Mouse (Mus musculus): Measurements from ENCODE around the gene Alox12. TPM values are rescaled to one million over a fixed set of nuclear protein-coding genes. Genes with fewer than 3 reads are reported as not detected.

Alox12 gene
- total RNA-seq, 1 experiment, result 0.49 TPM

DNA sequence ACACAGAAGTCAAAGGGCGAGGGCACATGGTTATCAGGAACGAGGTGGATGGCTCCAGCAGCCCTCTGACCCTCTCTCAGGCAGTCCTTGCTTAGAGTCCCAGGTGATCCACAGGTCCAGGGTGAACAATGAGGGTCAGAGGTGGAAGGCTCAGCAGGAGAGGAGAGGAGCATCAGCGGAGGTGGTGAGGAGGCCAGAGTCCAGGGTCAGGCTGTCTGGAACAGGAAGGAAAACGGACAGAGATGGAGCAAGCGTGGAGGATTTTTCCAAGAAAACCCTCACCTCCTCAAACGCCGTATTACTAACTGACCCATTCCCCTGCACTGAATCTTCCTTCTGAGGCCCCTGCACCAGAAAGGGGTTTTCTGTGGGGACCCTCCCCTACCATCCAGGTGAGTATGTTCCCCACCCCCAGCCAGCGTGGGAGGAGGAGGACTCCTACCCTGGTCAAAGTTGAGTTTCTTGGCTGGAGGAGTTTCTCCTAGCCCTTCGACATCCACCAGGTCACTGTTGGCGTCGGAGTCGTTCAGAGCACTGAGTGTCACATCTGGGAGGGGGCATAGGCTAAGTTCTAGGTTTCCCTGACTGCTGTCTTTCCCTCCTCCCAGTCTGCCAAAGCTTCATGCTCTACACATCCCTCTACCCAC, 19.8 kb downstream of the Alox12 start:
- DNase-seq (ENCODE audit: low read depth, low spot score), result no peak
- TF ChIP-seq CHD2 (IDR thresholded peaks at IDR 0.05; ENCODE audit: low read depth, low read length), result no peak
- no peak for TF ChIP-seq ZC3H11A (IDR thresholded peaks at IDR 0.05; ENCODE audit: borderline replicate concordance, low read depth, low read length)
- no peak for TF ChIP-seq HCFC1 (IDR thresholded peaks at IDR 0.05; ENCODE audit: borderline replicate concordance, insufficient read depth, low read length)
- TF ChIP-seq MAFK (IDR thresholded peaks at IDR 0.05; ENCODE audit: insufficient read depth, low read depth, low read length), result no peak
- no peak for TF ChIP-seq ZNF384 (IDR thresholded peaks at IDR 0.05; ENCODE audit: low read depth, low read length)
- Histone ChIP-seq H3K9me3 (ENCODE audit: control insufficient read depth, insufficient read depth, low read depth, low read length) (no peaks in the 10 kb centered on the region), H3K4me1 (ENCODE audit: control insufficient read depth in 2 of 2, insufficient read depth in 2 of 2, low read length in 2 of 2, poor library complexity in 1 of 2) (peaks cover 14 to 25% of the 10 kb centered on the region in 2 experiments), H3K27ac (ENCODE audit: insufficient read depth, low read depth, low read length, poor library complexity, severe bottlenecking) (no peak overlapping the region), H3K9ac (ENCODE audit: insufficient read depth, low read depth, low read length, poor library complexity, severe bottlenecking) (0 out of 2 replicates have a peak overlapping the region, but pooled peaks have one; percentile 13), H3K4me3 (ENCODE audit: insufficient read depth in 1 of 2, low read depth in 1 of 2, low read length in 2 of 2, poor library complexity in 1 of 2, severe bottlenecking in 1 of 2) (no peak overlapping the region), H3K36me3 (ENCODE audit: control insufficient read depth, insufficient read depth, low read length, poor library complexity, severe bottlenecking) (peaks cover 17% of the 10 kb centered on the region)
- in situ Hi-C loops (cut with MboI; ENCODE audit: low sequenced_read_pairs in 2 of 2, unreplicated experiment in 2 of 2), result no loop called here

DNA sequence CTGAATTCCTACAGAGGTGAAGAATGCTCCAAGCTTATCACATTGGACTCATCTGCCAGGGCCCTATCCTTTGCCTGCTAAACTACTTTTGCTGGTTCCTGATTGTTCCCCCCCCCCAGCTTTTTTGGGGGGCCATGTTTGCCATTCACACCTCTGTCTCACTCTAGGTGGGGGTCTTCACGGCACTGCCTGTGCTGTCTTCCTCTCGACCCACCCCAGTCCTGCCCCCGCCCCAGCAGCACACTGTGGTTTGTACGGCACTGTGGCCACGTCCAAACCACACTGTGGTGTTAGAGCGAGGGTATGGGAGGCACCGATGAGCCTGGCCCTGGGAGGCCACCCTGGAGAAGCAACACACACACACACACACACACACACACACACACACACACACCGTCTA, 20.7 kb downstream of the Alox12 start:
- TF ChIP-seq CHD2 (IDR thresholded peaks at IDR 0.05; ENCODE audit: low read depth, low read length), result no peak
- no peak for TF ChIP-seq ZNF384 (IDR thresholded peaks at IDR 0.05; ENCODE audit: low read depth, low read length)
- TF ChIP-seq HCFC1 (IDR thresholded peaks at IDR 0.05; ENCODE audit: borderline replicate concordance, insufficient read depth, low read length), result no peak
- no peak for TF ChIP-seq MAFK (IDR thresholded peaks at IDR 0.05; ENCODE audit: insufficient read depth, low read depth, low read length)
- TF ChIP-seq ZC3H11A (IDR thresholded peaks at IDR 0.05; ENCODE audit: borderline replicate concordance, low read depth, low read length), result no peak
- H3K9me3 ChIP-seq (ENCODE audit: control insufficient read depth, insufficient read depth, low read depth, low read length), result no peaks in the 10 kb centered on the region
- no peak for DNase-seq (ENCODE audit: low read depth, low spot score)
- H3K27ac ChIP-seq (ENCODE audit: insufficient read depth, low read depth, low read length, poor library complexity, severe bottlenecking), result peak overlapping the region; percentile 71; the same call in 1 of the 2 replicates
- peaks cover 17 to 26% of the 10 kb centered on the region in 2 experiments for H3K4me1 ChIP-seq (ENCODE audit: control insufficient read depth in 2 of 2, insufficient read depth in 2 of 2, low read length in 2 of 2, poor library complexity in 1 of 2)
- in situ Hi-C loops (cut with MboI; ENCODE audit: low sequenced_read_pairs in 2 of 2, unreplicated experiment in 2 of 2), result no loop called here
- peaks cover 17% of the 10 kb centered on the region for H3K36me3 ChIP-seq (ENCODE audit: control insufficient read depth, insufficient read depth, low read length, poor library complexity, severe bottlenecking)
- H3K4me3 ChIP-seq (ENCODE audit: insufficient read depth in 1 of 2, low read depth in 1 of 2, low read length in 2 of 2, poor library complexity in 1 of 2, severe bottlenecking in 1 of 2), result no peak overlapping the region
- peak overlapping the region; percentile 64; the same call in 1 of the 2 replicates for H3K9ac ChIP-seq (ENCODE audit: insufficient read depth, low read depth, low read length, poor library complexity, severe bottlenecking)

DNA sequence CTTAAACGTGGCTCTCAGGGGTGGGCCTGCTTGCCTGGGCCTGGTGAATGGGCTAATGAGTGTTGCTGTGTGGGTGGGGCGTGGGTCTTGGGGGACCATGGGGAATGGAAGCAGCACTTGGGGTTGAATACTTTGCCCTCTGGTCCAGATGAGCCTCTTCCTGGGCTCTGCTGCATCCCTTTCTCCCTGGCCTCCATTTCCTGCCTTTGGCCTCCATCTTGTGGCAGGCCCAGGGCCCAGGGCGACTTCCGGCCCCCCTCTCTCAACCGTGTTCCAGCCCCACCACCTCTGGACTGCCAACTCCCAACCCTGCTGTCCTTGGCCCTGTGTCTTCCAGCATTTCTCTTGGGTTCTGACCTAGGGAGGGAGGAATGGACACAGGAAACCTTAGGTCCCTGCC, 21.1 kb downstream of the Alox12 start:
- no peak for DNase-seq (ENCODE audit: low read depth, low spot score)
- Histone ChIP-seq H3K36me3 (ENCODE audit: control insufficient read depth, insufficient read depth, low read length, poor library complexity, severe bottlenecking) (peaks cover 17% of the 10 kb centered on the region), H3K4me1 (ENCODE audit: control insufficient read depth in 2 of 2, insufficient read depth in 2 of 2, low read length in 2 of 2, poor library complexity in 1 of 2) (peaks cover 17 to 26% of the 10 kb centered on the region in 2 experiments), H3K27ac (ENCODE audit: insufficient read depth, low read depth, low read length, poor library complexity, severe bottlenecking) (peak overlapping the region; percentile 71; the same call in 1 of the 2 replicates), H3K4me3 (ENCODE audit: insufficient read depth in 1 of 2, low read depth in 1 of 2, low read length in 2 of 2, poor library complexity in 1 of 2, severe bottlenecking in 1 of 2) (peak overlapping the region in 1 of 2 experiments; percentile 30; a peak in 1 of 4 replicates), H3K9me3 (ENCODE audit: control insufficient read depth, insufficient read depth, low read depth, low read length) (no peaks in the 10 kb centered on the region), H3K9ac (ENCODE audit: insufficient read depth, low read depth, low read length, poor library complexity, severe bottlenecking) (peak overlapping the region; percentile 64)
- in situ Hi-C loops (cut with MboI; ENCODE audit: low sequenced_read_pairs in 2 of 2, unreplicated experiment in 2 of 2), result no loop called here
- TF ChIP-seq ZC3H11A (IDR thresholded peaks at IDR 0.05; ENCODE audit: borderline replicate concordance, low read depth, low read length) (peak; percentile 40; the same call in 1 of the 2 replicates), MAFK (IDR thresholded peaks at IDR 0.05; ENCODE audit: insufficient read depth, low read depth, low read length) (no peak), HCFC1 (IDR thresholded peaks at IDR 0.05; ENCODE audit: borderline replicate concordance, insufficient read depth, low read length) (no peak)

DNA sequence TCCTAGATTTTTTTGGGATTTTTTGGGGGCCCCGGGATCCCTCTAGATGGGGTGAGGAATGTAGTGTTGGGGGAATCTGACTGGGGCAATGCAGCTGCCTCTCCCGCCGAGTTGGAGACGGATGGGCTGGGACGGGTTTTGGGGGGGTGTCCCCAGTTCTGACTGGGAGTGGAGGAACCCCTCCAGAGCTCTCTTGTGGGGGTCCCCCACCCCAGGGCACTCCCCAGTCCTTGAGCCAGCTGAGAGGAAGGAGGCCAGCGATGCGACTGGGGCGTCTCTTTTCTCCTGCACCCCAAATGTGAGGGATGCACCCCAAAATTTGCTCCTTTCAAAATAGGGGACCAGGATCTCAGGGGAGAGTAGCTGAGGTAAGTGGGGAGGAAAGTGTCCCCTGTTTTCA, 22.1 kb downstream of the Alox12 start:
- Histone ChIP-seq H3K4me3 (ENCODE audit: insufficient read depth in 1 of 2, low read depth in 1 of 2, low read length in 2 of 2, poor library complexity in 1 of 2, severe bottlenecking in 1 of 2) (peak overlapping the region; percentile 54 to 60), H3K4me1 (ENCODE audit: control insufficient read depth in 2 of 2, insufficient read depth in 2 of 2, low read length in 2 of 2, poor library complexity in 1 of 2) (peaks cover 9 to 29% of the 10 kb centered on the region in 2 experiments), H3K9me3 (ENCODE audit: control insufficient read depth, insufficient read depth, low read depth, low read length) (no peaks in the 10 kb centered on the region), H3K9ac (ENCODE audit: insufficient read depth, low read depth, low read length, poor library complexity, severe bottlenecking) (peak overlapping the region; percentile 81), H3K36me3 (ENCODE audit: control insufficient read depth, insufficient read depth, low read length, poor library complexity, severe bottlenecking) (peaks cover 15% of the 10 kb centered on the region), H3K27ac (ENCODE audit: insufficient read depth, low read depth, low read length, poor library complexity, severe bottlenecking) (peak overlapping the region; percentile 46; the same call in 1 of the 2 replicates)
- in situ Hi-C loops (cut with MboI; ENCODE audit: low sequenced_read_pairs in 2 of 2, unreplicated experiment in 2 of 2), result no loop called here
- no peak for TF ChIP-seq ZNF384 (IDR thresholded peaks at IDR 0.05; ENCODE audit: low read depth, low read length)
- no peak for TF ChIP-seq ZC3H11A (IDR thresholded peaks at IDR 0.05; ENCODE audit: borderline replicate concordance, low read depth, low read length)
- no peak for TF ChIP-seq HCFC1 (IDR thresholded peaks at IDR 0.05; ENCODE audit: borderline replicate concordance, insufficient read depth, low read length)
- TF ChIP-seq MAFK (IDR thresholded peaks at IDR 0.05; ENCODE audit: insufficient read depth, low read depth, low read length), result no peak
- TF ChIP-seq CHD2 (IDR thresholded peaks at IDR 0.05; ENCODE audit: low read depth, low read length), result no peak
- DNase-seq (ENCODE audit: low read depth, low spot score), result no peak
